ENCODE assay signal across 18 mouse cellular contexts in the genomic region with DNA sequence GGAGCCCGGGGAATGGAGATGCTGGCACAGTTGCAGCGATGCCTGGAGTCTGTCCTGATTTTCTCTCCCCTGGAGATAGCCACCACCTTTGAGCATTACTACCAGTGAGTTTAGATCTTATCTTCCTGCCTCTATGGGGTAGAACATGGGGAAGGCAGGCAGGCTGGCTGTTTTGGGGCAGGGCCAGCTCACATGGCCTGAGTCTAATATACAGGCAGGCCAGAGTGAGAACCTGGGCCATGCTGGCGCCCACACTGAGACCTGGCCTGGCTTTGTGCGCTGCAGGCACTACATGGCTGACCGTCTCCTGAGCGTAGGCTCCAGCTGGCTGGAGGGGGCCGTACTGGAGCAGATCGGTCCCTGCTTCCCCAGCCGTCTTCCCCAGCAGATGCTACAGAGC. TPM values are rescaled to one million over a fixed set of nuclear protein-coding genes. Genes with fewer than 3 reads are reported as not detected.
DNase-seq lines count a peak whose midpoint lies in the region.
"Had no signal": no experiment of that assay in that cellular context is flagged by ENCODE, and none has a peak within 500 bp of the region (broad histone marks: within the 10 kb centered on the region; RNA-seq: fewer than 3 reads in every experiment).

No protein-coding gene starts in this region.

- peak; percentile 67 for DNase-seq in MN1 (ENCODE audit: low spot score)
- DNase-seq in brain, adult 2 months (ENCODE audit: low read depth, low spot score): peak; percentile 74
- DNase-seq in cerebellum, adult 8-10 months: peak; percentile 67
- peak; percentile 85 to 86 for DNase-seq in cerebellum, postnatal 25 days
- no peak for DNase-seq in layer of hippocampus, adult 9-10 months (ENCODE audit: low spot score)
- DNase-seq in adrenal gland, postnatal 4 days (ENCODE audit: low spot score in 2 of 2): no peak
- DNase-seq: adrenal gland, adult 8-10 months; B cell, adult 2 months; gastrocnemius, postnatal 10 days; kidney, adult 9 months; kidney, postnatal 10 days; layer of hippocampus, adult 9-11 months; liver; lung, adult 2 months; lung, postnatal 14 days; spleen, adult 18-20 months; thymus, adult 18-20 months; thymus, postnatal 25 days had no signal

RNA-seq across cellular contexts. Expression of gene Cul7, which starts 11.2 kb away (rescaled TPM):
- 10 to 100 TPM; 88.3 to 97.5 TPM for total RNA-seq in adrenal gland, postnatal 4 days (2021)

RNA-seq across cellular contexts. Expression of gene Rrp36, which starts 12.8 kb away (rescaled TPM):
- total RNA-seq in adrenal gland, postnatal 4 days (2021): 10 to 100 TPM; 25.2 to 26.9 TPM

RNA-seq across cellular contexts. Expression of gene Mrpl2, which starts 15.3 kb away (rescaled TPM):
- total RNA-seq in adrenal gland, postnatal 4 days (2021): 100 to 1,000 TPM; 109 to 135 TPM

RNA-seq across cellular contexts. Expression of gene Klc4, which starts 15.5 kb away (rescaled TPM):
- total RNA-seq in adrenal gland, postnatal 4 days (2021): 10 to 100 TPM; 33.5 to 34.3 TPM

RNA-seq across cellular contexts. Expression of gene Mea1, which starts 17.2 kb away (rescaled TPM):
- 10 to 100 TPM; 83.2 to 87.1 TPM for total RNA-seq in adrenal gland, postnatal 4 days (2021)

Comparison
In these comparisons a context has a peak if more than half of its experiments do, and no peak if none do; other contexts are left out.
1. DNase-seq: peak in MN1 (single experiment), brain, adult 2 months (single experiment), cerebellum, adult 8-10 months (single experiment) and cerebellum, postnatal 25 days (2 of 2); none in layer of hippocampus, adult 9-10 months (single experiment) and adrenal gland, postnatal 4 days (0 of 2).